Mouse (Mus musculus) CH12.LX (cell line): ENCODE results near the gene Tbc1d9. TPM values are rescaled to one million over a fixed set of nuclear protein-coding genes. Genes with fewer than 3 reads are reported as not detected.

ENCODE experiments used
- DNase-seq: peaks from one replicate; pipeline ENCODE4 v3.0.0-alpha.2; 2013; ENCODE audit errors: extremely low read depth
- H3K27ac ChIP-seq: 2 replicates; pipeline ENCODE4 v1.5.1; 2012; ENCODE audit warnings: low read depth, mild to moderate bottlenecking, control low read depth, moderate library complexity; ENCODE audit not compliant: insufficient read depth
- H3K27me3 ChIP-seq: replicated peaks from 2 replicates; pipeline ENCODE3; 2012; ENCODE audit warnings: inconsistent platforms
- H3K36me3 ChIP-seq, 2 experiments: replicated peaks in 1 of 2; 2 replicates each; pipeline versions ENCODE3 to v1.6.1; 2012; ENCODE audit warnings: inconsistent platforms in 1 of 2, low read length in 1 of 2, mild to moderate bottlenecking in 1 of 2, mixed read lengths in 1 of 2, moderate library complexity in 1 of 2; ENCODE audit not compliant: control insufficient read depth in 1 of 2, insufficient read depth in 1 of 2
- H3K4me1 ChIP-seq, 2 experiments: 2 replicates each; pipeline ENCODE4 v1.6.1; 2012; ENCODE audit warnings: inconsistent platforms in 1 of 2, moderate library complexity in 1 of 2; ENCODE audit not compliant: insufficient read depth in 2 of 2, control insufficient read depth in 1 of 2
- H3K4me2 ChIP-seq: 2 replicates; pipeline ENCODE4 v1.6.1; 2012; ENCODE audit warnings: low read depth, mild to moderate bottlenecking, control low read depth; ENCODE audit not compliant: poor library complexity, insufficient read depth, severe bottlenecking
- H3K4me3 ChIP-seq, 3 experiments: fragments of 150-350 bp in 1 of 3; sonication (generic) in 1 of 3; replicated peaks in 1 of 3; 2 replicates each; pipeline versions ENCODE3 to v1.5.1; 2011 to 2012; ENCODE audit warnings: low read depth in 2 of 3, low read length in 2 of 3, mild to moderate bottlenecking in 2 of 3, moderate library complexity in 2 of 3, control low read depth in 1 of 3, improper control_type of control experiment in 1 of 3, inconsistent platforms in 1 of 3, mixed read lengths in 1 of 3; ENCODE audit not compliant: poor library complexity in 1 of 3
- H3K79me2 ChIP-seq: replicated peaks from 2 replicates; pipeline ENCODE4 v1.6.1; 2012; ENCODE audit warnings: mild to moderate bottlenecking, moderate library complexity; ENCODE audit not compliant: control insufficient read depth, poor library complexity, insufficient read depth, severe bottlenecking; ENCODE audit errors: extremely low read depth
- H3K9ac ChIP-seq: 2 replicates; pipeline ENCODE4 v1.6.1; 2012; ENCODE audit warnings: low read depth, mild to moderate bottlenecking, control low read depth, moderate library complexity; ENCODE audit not compliant: insufficient read depth
- H3K9me3 ChIP-seq: replicated peaks from 2 replicates; pipeline ENCODE3; 2012; ENCODE audit warnings: low read length, inconsistent platforms, mixed read lengths
- BHLHE40 ChIP-seq: IDR thresholded peaks from 2 replicates; pipeline ENCODE4 v1.6.1; 2011; ENCODE audit warnings: mild to moderate bottlenecking, low read depth, low read length, improper control_type of control experiment
- CHD1 ChIP-seq: IDR thresholded peaks from 2 replicates; pipeline ENCODE4 v1.6.1; 2012; ENCODE audit warnings: low read depth, low read length, improper control_type of control experiment, inconsistent platforms
- CTCF ChIP-seq, 2 experiments: IDR thresholded peaks in 1 of 2; conservative IDR thresholded peaks in 1 of 2; 2 replicates each; pipeline ENCODE4 v1.5.1; 2011 to 2012; ENCODE audit warnings: low read depth in 2 of 2, low read length in 2 of 2, improper control_type of control experiment in 1 of 2, inconsistent platforms in 1 of 2, mild to moderate bottlenecking in 1 of 2, moderate library complexity in 1 of 2
- E2F4 ChIP-seq: IDR thresholded peaks from 2 replicates; pipeline ENCODE4 v1.6.1; 2011; ENCODE audit warnings: low read depth, low read length, improper control_type of control experiment; ENCODE audit not compliant: insufficient replicate concordance
- ELF1 ChIP-seq: IDR thresholded peaks from 2 replicates; pipeline ENCODE4 v1.6.1; 2014; ENCODE audit warnings: low read depth, mild to moderate bottlenecking, inconsistent platforms, low read length, improper control_type of control experiment
- EP300 ChIP-seq: IDR thresholded peaks from 2 replicates; pipeline ENCODE4 v1.6.1; 2011; ENCODE audit warnings: low read length, improper control_type of control experiment
- ETS1 ChIP-seq: conservative IDR thresholded peaks from 2 replicates; pipeline ENCODE4 v1.6.1; 2012; ENCODE audit warnings: low read depth, mild to moderate bottlenecking, inconsistent platforms, low read length, improper control_type of control experiment, moderate library complexity
- GABPA ChIP-seq: IDR thresholded peaks from 2 replicates; pipeline ENCODE4 v1.6.1; 2012; ENCODE audit warnings: low read depth, low read length, improper control_type of control experiment, inconsistent platforms; ENCODE audit not compliant: insufficient replicate concordance
- HCFC1 ChIP-seq: IDR thresholded peaks from 2 replicates; pipeline ENCODE4 v1.6.1; 2012; ENCODE audit warnings: low read depth, mild to moderate bottlenecking, inconsistent platforms, low read length, improper control_type of control experiment
- IRF4 ChIP-seq: IDR thresholded peaks from 2 replicates; pipeline ENCODE4 v1.6.1; 2014; ENCODE audit warnings: low read depth, mild to moderate bottlenecking, inconsistent platforms, low read length, improper control_type of control experiment
- JUN ChIP-seq: IDR thresholded peaks from 2 replicates; pipeline ENCODE4 v1.6.1; 2011; ENCODE audit warnings: low read depth, mild to moderate bottlenecking, low read length, improper control_type of control experiment, moderate library complexity; ENCODE audit not compliant: insufficient read depth
- JUND ChIP-seq: conservative IDR thresholded peaks from 2 replicates; pipeline ENCODE4 v1.6.1; 2011; ENCODE audit warnings: low read depth, low read length, improper control_type of control experiment
- KAT2A ChIP-seq: IDR thresholded peaks from 2 replicates; pipeline ENCODE4 v1.6.1; 2012; ENCODE audit warnings: low read length, improper control_type of control experiment, inconsistent platforms; ENCODE audit not compliant: insufficient replicate concordance
- MAFK ChIP-seq: IDR thresholded peaks from 2 replicates; pipeline ENCODE4 v1.6.1; 2011; ENCODE audit warnings: low read length, improper control_type of control experiment; ENCODE audit not compliant: insufficient replicate concordance
- MAX ChIP-seq: IDR thresholded peaks from 2 replicates; pipeline ENCODE4 v1.6.1; 2011; ENCODE audit warnings: low read length, improper control_type of control experiment
- MAZ ChIP-seq: IDR thresholded peaks from 2 replicates; pipeline ENCODE4 v1.6.1; 2012; ENCODE audit warnings: low read depth, mild to moderate bottlenecking, inconsistent platforms, low read length, improper control_type of control experiment, moderate library complexity
- MEF2A ChIP-seq: IDR thresholded peaks from 2 replicates; pipeline ENCODE4 v1.6.1; 2014; ENCODE audit warnings: low read depth, mild to moderate bottlenecking, inconsistent platforms, low read length, improper control_type of control experiment, borderline replicate concordance
- MXI1 ChIP-seq: IDR thresholded peaks from 2 replicates; pipeline ENCODE4 v1.6.1; 2011; ENCODE audit warnings: mild to moderate bottlenecking, low read depth, low read length, improper control_type of control experiment
- NELFE ChIP-seq: IDR thresholded peaks from 2 replicates; pipeline ENCODE4 v1.6.1; 2011; ENCODE audit warnings: low read depth, low read length, improper control_type of control experiment
- NRF1 ChIP-seq: IDR thresholded peaks from 2 replicates; pipeline ENCODE4 v1.6.1; 2014; ENCODE audit warnings: low read depth, mild to moderate bottlenecking, inconsistent platforms, low read length, improper control_type of control experiment, moderate library complexity
- PAX5 ChIP-seq: IDR thresholded peaks from 2 replicates; pipeline ENCODE4 v1.6.1; 2012; ENCODE audit warnings: low read length, inconsistent platforms, mixed read lengths
- POLR2A ChIP-seq: IDR thresholded peaks from 2 replicates; pipeline ENCODE4 v1.6.1; 2011; ENCODE audit warnings: low read depth, mild to moderate bottlenecking, improper control_type of control experiment, low read length
- POLR2AphosphoS2 ChIP-seq: IDR thresholded peaks from 2 replicates; pipeline ENCODE4 v1.6.1; 2011; ENCODE audit warnings: low read depth, low read length, improper control_type of control experiment
- RAD21 ChIP-seq: IDR thresholded peaks from 2 replicates; pipeline ENCODE4 v1.6.1; 2011; ENCODE audit warnings: low read depth, mild to moderate bottlenecking, low read length, improper control_type of control experiment, moderate library complexity
- RCOR1 ChIP-seq: conservative IDR thresholded peaks from 2 replicates; pipeline ENCODE4 v1.6.1; 2012; ENCODE audit warnings: low read depth, mild to moderate bottlenecking, inconsistent platforms, low read length, improper control_type of control experiment
- SIN3A ChIP-seq: IDR thresholded peaks from 2 replicates; pipeline ENCODE4 v1.6.1; 2012; ENCODE audit warnings: low read length, improper control_type of control experiment, inconsistent platforms
- SMC3 ChIP-seq: IDR thresholded peaks from 2 replicates; pipeline ENCODE4 v1.6.1; 2011; ENCODE audit warnings: low read depth, low read length, improper control_type of control experiment
- TCF12 ChIP-seq: IDR thresholded peaks from 2 replicates; pipeline ENCODE4 v1.6.1; 2014; ENCODE audit warnings: low read depth, mild to moderate bottlenecking, inconsistent platforms, low read length, improper control_type of control experiment
- UBTF ChIP-seq: IDR thresholded peaks from 2 replicates; pipeline ENCODE4 v1.6.1; 2012; ENCODE audit warnings: low read depth, mild to moderate bottlenecking, inconsistent platforms, low read length, improper control_type of control experiment, moderate library complexity
- USF1 ChIP-seq: IDR thresholded peaks from 2 replicates; pipeline ENCODE4 v1.6.1; 2014; ENCODE audit warnings: low read depth, mild to moderate bottlenecking, inconsistent platforms, low read length, improper control_type of control experiment
- USF2 ChIP-seq: conservative IDR thresholded peaks from 2 replicates; pipeline ENCODE4 v1.6.1; 2011; ENCODE audit warnings: low read depth, low read length, improper control_type of control experiment
- ZC3H11A ChIP-seq: IDR thresholded peaks from 2 replicates; pipeline ENCODE4 v1.6.1; 2012; ENCODE audit warnings: low read depth, mild to moderate bottlenecking, inconsistent platforms, low read length, improper control_type of control experiment
- ZKSCAN1 ChIP-seq: IDR thresholded peaks from 2 replicates; pipeline ENCODE4 v1.6.1; 2012; ENCODE audit warnings: low read depth, inconsistent platforms, low read length, improper control_type of control experiment, borderline replicate concordance
- ZMIZ1 ChIP-seq: IDR thresholded peaks from 2 replicates; pipeline ENCODE4 v1.6.1; 2012; ENCODE audit warnings: low read depth, mild to moderate bottlenecking, inconsistent platforms, low read length, improper control_type of control experiment
- ZNF384 ChIP-seq: IDR thresholded peaks from 2 replicates; pipeline ENCODE4 v1.6.1; 2012; ENCODE audit warnings: low read depth, low read length, improper control_type of control experiment, inconsistent platforms
- dilution Hi-C: fragments of 300-500 bp; cut with MboI; formaldehyde crosslinking; loops from 2 replicates; pipeline ENCODE4 v1.14.3; 2020; ENCODE audit warnings: low sequenced_read_pairs; ENCODE audit not compliant: extremely low pct_unique_long_range_greater_than_20kb, extremely low pct_ligation_motif_present
- in situ Hi-C: fragments of 300-500 bp; cut with MboI; formaldehyde crosslinking; loops from 3 replicates; pipeline ENCODE4 v1.14.3; 2019; ENCODE audit warnings: low sequenced_read_pairs, low pct_ligation_motif_present, low pct_unique_long_range_greater_than_20kb, mixed read lengths
- polyA plus RNA-seq: library from polyadenylated mRNA; unstranded; fragments of >175 nt; gene quantifications from 2 replicates; pipeline ENCODE4 v1.2.1, GENCODE M21; 2012; ENCODE audit warnings: low read depth; ENCODE audit not compliant: insufficient read length
- total RNA-seq, 2 experiments: library from RNA; depleted of rRNA; stranded (reverse); fragments of 300-350 nt in 1 of 2; fragments of >200 nt in 1 of 2; gene quantifications; 2 replicates each; pipeline ENCODE4 v1.2.3; 2012 to 2014

Tbc1d9 gene
- total and polyA plus RNA-seq, 3 experiments: 1.3 to 5.0 (median 1.6) TPM

- TF ChIP-seq ETS1 (no peak), USF2 (no peak), ZC3H11A (no peak), POLR2A (no peak), IRF4 (peak; percentile 94), ZKSCAN1 (no peak), UBTF (no peak), MAX (no peak), ZNF384 (no peak), HCFC1 (no peak), ELF1 (no peak), CHD1 (no peak)
- TF ChIP-seq, all 38 proteins: peak for 7
These were observed 2.8 kb downstream of the Tbc1d9 start (continued) for GRCm38 (mm10) chr8:83167932-83168331.

DNA sequence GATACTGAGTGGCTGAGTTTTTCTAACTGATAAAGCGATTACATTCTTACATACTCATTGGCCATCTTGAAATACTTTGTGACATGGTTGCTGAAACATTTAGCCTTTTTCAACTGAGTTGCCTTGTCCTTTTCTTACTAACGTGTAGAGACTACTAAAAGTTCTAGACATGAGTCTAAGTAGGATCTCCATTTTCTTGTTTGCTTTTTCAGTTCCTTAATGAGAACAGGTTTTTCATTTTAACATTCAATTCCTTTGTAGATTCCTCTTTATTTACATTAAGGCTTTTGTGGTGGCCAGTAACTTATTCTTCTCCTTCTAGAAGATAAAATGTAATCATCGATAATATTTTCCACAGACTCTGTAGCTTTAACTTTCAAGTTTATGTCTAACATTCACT, 4.0 kb downstream of the Tbc1d9 start:
- Histone ChIP-seq H3K4me3 (peak overlapping the region in 1 of 3 experiments; percentile 3), H3K79me2 (peaks cover 15% of the 10 kb centered on the region), H3K9ac (no peak overlapping the region), H3K27me3 (peaks cover 2% of the 10 kb centered on the region), H3K36me3 (no peaks in the 10 kb centered on the region), H3K4me1 (peaks cover 2 to 21% of the 10 kb centered on the region in 2 experiments; a peak in 3 of 4 replicates), H3K27ac (peak overlapping the region; percentile 22), H3K4me2 (peak overlapping the region; percentile 53; the same call in 1 of the 2 replicates), H3K9me3 (peaks cover 7% of the 10 kb centered on the region)
- in situ Hi-C loops: no loop called here
- dilution Hi-C loops: no loop called here
- no peak for DNase-seq
- TF ChIP-seq JUND (peak; percentile 28; the same call in 1 of the 2 replicates), EP300 (peak; percentile 72), MXI1 (no peak), POLR2A (no peak), KAT2A (no peak), TCF12 (no peak), IRF4 (peak; percentile 47), ETS1 (no peak), NELFE (no peak), SIN3A (no peak; the same call in 1 of the 2 replicates), ZKSCAN1 (no peak), MEF2A (no peak), MAZ (no peak), ZNF384 (no peak), UBTF (no peak), E2F4 (no peak), NRF1 (no peak), CHD1 (peak; percentile 72), BHLHE40 (peak; percentile 51), MAX (no peak), RAD21 (no peak), CTCF (conservative IDR thresholded peaks at IDR 0.05 in 1 of 2, IDR thresholded peaks at IDR 0.05 in 1 of 2; ENCODE audit: low read depth in 2 of 2, low read length in 2 of 2) (no peak), RCOR1 (no peak), GABPA (no peak), ELF1 (no peak), PAX5 (no peak), ZMIZ1 (no peak), ZC3H11A (no peak), SMC3 (no peak), USF2 (no peak), HCFC1 (no peak), MAFK (no peak), JUN (no peak), USF1 (no peak), POLR2AphosphoS2 (no peak)
